8 mouse cellular contexts compared by ENCODE assay signal in genomic region chr16:11069710-11070420, GRCm38 (mm10). TPM values are rescaled to one million over a fixed set of nuclear protein-coding genes. Genes with fewer than 3 reads are reported as not detected.
DNase-seq lines count a peak whose midpoint lies in the region; ATAC-seq and TF ChIP-seq lines count a peak whose summit lies in the region.

No protein-coding gene starts in this region.

- TF ChIP-seq POLR2A in thymus, adult 2 months (IDR thresholded peaks at IDR 0.05; ENCODE audit: control insufficient read depth, extremely low read depth, insufficient read depth, low read length, poor library complexity): no peak

- H3K4me2 ChIP-seq in intestine, postnatal 0 days (replicated peaks; ENCODE audit: low read depth): 0 out of 2 replicates have a peak overlapping the region, but pooled peaks have one; percentile 24
- H3K4me2 ChIP-seq in neural tube, embryonic 13.5 days: peak overlapping the region; percentile 77

- no peak overlapping the region for H3K9ac ChIP-seq in intestine, postnatal 0 days (ENCODE audit: low read depth, low read length)
- peak overlapping the region; percentile 90; the same call in 1 of the 2 replicates for H3K9ac ChIP-seq in neural tube, embryonic 13.5 days

- TF ChIP-seq CTCF in thymus, adult 2 months (IDR thresholded peaks at IDR 0.05; ENCODE audit: borderline replicate concordance, control insufficient read depth, extremely low read depth, insufficient read depth, low read length, poor library complexity): no peak
- TF ChIP-seq CTCF in intestine, postnatal 0 days (IDR thresholded peaks at IDR 0.05; ENCODE audit: low read depth): no peak

- whole genome bisulfite sequencing in thymus, adult 2 months: 20% methylated on average over 7 of the region's 7 CpGs
- 45% methylated on average over 7 of the region's 7 CpGs for WGBS in intestine, postnatal 0 days
- WGBS in neural tube, embryonic 13.5 days: 74% methylated on average over 7 of the region's 7 CpGs

- H3K27me3 ChIP-seq in thymus, adult 2 months (ENCODE audit: control insufficient read depth, insufficient read depth, low read length): no peaks in the 10 kb centered on the region
- no peaks in the 10 kb centered on the region for H3K27me3 ChIP-seq in intestine, postnatal 0 days (replicated peaks; ENCODE audit: control insufficient read depth, insufficient read depth, low read length)
- no peaks in the 10 kb centered on the region for H3K27me3 ChIP-seq in neural tube, embryonic 13.5 days

- peak overlapping the region; percentile 4; the same call in 1 of the 2 replicates for H3K27ac ChIP-seq in thymus, adult 2 months (ENCODE audit: control insufficient read depth, insufficient read depth, low read length)
- peak overlapping the region; percentile 41 for H3K27ac ChIP-seq in intestine, postnatal 0 days (ENCODE audit: low read depth, low read length)
- H3K27ac ChIP-seq in neural tube, embryonic 13.5 days (replicated peaks): peak overlapping the region; percentile 68

- H3K4me1 ChIP-seq in thymus, adult 2 months (replicated peaks; ENCODE audit: control insufficient read depth, insufficient read depth, low read length): peaks cover 65% of the 10 kb centered on the region
- peaks cover 12% of the 10 kb centered on the region for H3K4me1 ChIP-seq in intestine, postnatal 0 days (replicated peaks; ENCODE audit: control insufficient read depth, insufficient read depth, low read length)
- H3K4me1 ChIP-seq in neural tube, embryonic 13.5 days (replicated peaks): peaks cover 85% of the 10 kb centered on the region

- peak; percentile 16 to 35 for DNase-seq in adrenal gland, postnatal 36 days
- DNase-seq in adrenal gland, adult 8-10 months: no peak
- DNase-seq in thymus, adult 2 months: peak; percentile 35
- no peak for DNase-seq in thymus, postnatal 10 days (ENCODE audit: low spot score in 2 of 2)
- no peak for DNase-seq in urinary bladder, postnatal 10 days (ENCODE audit: low spot score)

- no peak for ATAC-seq in intestine, postnatal 0 days
- ATAC-seq in neural tube, embryonic 13.5 days (ENCODE audit: low read depth): no peak
- ATAC-seq in frontal cortex, adult (ENCODE audit: low TSS enrichment): no peak

- H3K4me3 ChIP-seq in thymus, adult 2 months (ENCODE audit: control insufficient read depth, insufficient read depth, low read length): no peak overlapping the region
- H3K4me3 ChIP-seq in intestine, postnatal 0 days (ENCODE audit: low read depth, low read length): no peak overlapping the region
- H3K4me3 ChIP-seq in neural tube, embryonic 13.5 days: 0 out of 2 replicates have a peak overlapping the region, but pooled peaks have one; percentile 1

- H3K9me3 ChIP-seq in intestine, postnatal 0 days (ENCODE audit: control insufficient read depth): no peaks in the 10 kb centered on the region
- H3K9me3 ChIP-seq in neural tube, embryonic 13.5 days: no peaks in the 10 kb centered on the region

- peaks cover 7% of the 10 kb centered on the region for H3K36me3 ChIP-seq in thymus, adult 2 months (ENCODE audit: control insufficient read depth, insufficient read depth, low read length)
- peaks cover 14% of the 10 kb centered on the region for H3K36me3 ChIP-seq in intestine, postnatal 0 days (ENCODE audit: control insufficient read depth, insufficient read depth)
- H3K36me3 ChIP-seq in neural tube, embryonic 13.5 days: peaks cover 37% of the 10 kb centered on the region

RNA-seq across cellular contexts. Expression of gene Litaf, which starts 3.9 kb away (rescaled TPM):
- 10 to 100 TPM; 47.4 to 51.1 TPM for total RNA-seq in adrenal gland, postnatal 36 days (2021)
- total RNA-seq in adrenal gland, adult 8-10 months (2022): 10 to 100 TPM; 38.0 to 56.2 (median 46.3) TPM
- 107 TPM in 2 replicates for polyA plus RNA-seq in thymus, adult 2 months (2012; rRNA removed)
- 168 and 175 TPM in 2 replicates for polyA plus RNA-seq in intestine, postnatal 0 days (2015; fragmentation: Nextera tagmentation; extraction: Ambion mirVana)
- polyA plus RNA-seq in neural tube, embryonic 13.5 days (2015; fragmentation: Nextera tagmentation; extraction: Ambion mirVana): 41.2 and 41.5 TPM in 2 replicates

RNA-seq across cellular contexts. Expression of gene Snn, which starts 9.1 kb away (rescaled TPM):
- 10 to 100 TPM; 13.8 to 14.4 TPM for total RNA-seq in adrenal gland, postnatal 36 days (2021)
- total RNA-seq in adrenal gland, adult 8-10 months (2022): 10 to 100 TPM; 12.0 to 21.4 (median 14.6) TPM
- 78.6 and 85.4 TPM in 2 replicates for polyA plus RNA-seq in thymus, adult 2 months (2012; rRNA removed)
- polyA plus RNA-seq in intestine, postnatal 0 days (2015; fragmentation: Nextera tagmentation; extraction: Ambion mirVana): 8.2 and 8.9 TPM in 2 replicates
- 123 and 124 TPM in 2 replicates for polyA plus RNA-seq in neural tube, embryonic 13.5 days (2015; fragmentation: Nextera tagmentation; extraction: Ambion mirVana)

Comparison
In these comparisons a context has a peak if more than half of its experiments do, and no peak if none do; other contexts are left out.
1. DNase-seq: peak in adrenal gland, postnatal 36 days (2 of 2) and thymus, adult 2 months (single experiment); none in adrenal gland, adult 8-10 months (single experiment), thymus, postnatal 10 days (0 of 2) and urinary bladder, postnatal 10 days (single experiment).
2. H3K27ac ChIP-seq: peak in every context shown above with its lines; median percentile 68 in neural tube, embryonic 13.5 days; 41 in intestine, postnatal 0 days; 4 in thymus, adult 2 months.